Mouse (Mus musculus) limb, embryonic 14.5 days (tissue): Measurements from ENCODE around the gene Ccdc91. TPM values are rescaled to one million over a fixed set of nuclear protein-coding genes. Genes with fewer than 3 reads are reported as not detected.

ENCODE experiments used
- ATAC-seq: fragments of 200-750 bp; cut with Nextera tagmentation; 2 replicates; pipeline ENCODE4 v1.8.0; 2017; ENCODE audit warnings: low read depth, moderate number of reproducible peaks, moderate TSS enrichment; ENCODE audit not compliant: low FRiP score
- DNase-seq: peaks from one replicate; pipeline ENCODE4 v3.0.0-alpha.2; 2015; ENCODE audit warnings: low spot score
- H3K27ac ChIP-seq: fragments of 300-500 bp; sonication (generic); replicated peaks from 2 replicates; pipeline ENCODE4 v1.5.1; 2014; ENCODE audit warnings: low read depth, mild to moderate bottlenecking, low read length, moderate library complexity, mixed read lengths
- H3K27me3 ChIP-seq: fragments of 300-500 bp; sonication (generic); 2 replicates; pipeline ENCODE4 v1.6.1; 2014; ENCODE audit warnings: low read length, mixed read lengths; ENCODE audit not compliant: control insufficient read depth, insufficient read depth
- H3K36me3 ChIP-seq: fragments of 300-500 bp; sonication (generic); 2 replicates; pipeline ENCODE4 v1.6.1; 2014; ENCODE audit warnings: mild to moderate bottlenecking, low read length, moderate library complexity, mixed read lengths; ENCODE audit not compliant: control insufficient read depth, insufficient read depth
- H3K4me1 ChIP-seq: fragments of 300-500 bp; sonication (generic); 2 replicates; pipeline ENCODE4 v1.6.1; 2014; ENCODE audit warnings: antibody characterized with exemption, low read length, mixed read lengths; ENCODE audit not compliant: control insufficient read depth, insufficient read depth
- H3K4me2 ChIP-seq: fragments of 300-500 bp; sonication (generic); replicated peaks from 2 replicates; pipeline ENCODE4 v1.6.1; 2014; ENCODE audit warnings: low read depth, mild to moderate bottlenecking, low read length, moderate library complexity; ENCODE audit not compliant: severe bottlenecking
- H3K4me3 ChIP-seq: fragments of 300-500 bp; sonication (generic); replicated peaks from 2 replicates; pipeline ENCODE4 v1.5.1; 2014; ENCODE audit warnings: low read length
- H3K9ac ChIP-seq: fragments of 300-500 bp; sonication (generic); 2 replicates; pipeline ENCODE4 v1.6.1; 2014; ENCODE audit warnings: mild to moderate bottlenecking, low read depth, low read length, moderate library complexity; ENCODE audit not compliant: severe bottlenecking
- H3K9me3 ChIP-seq: fragments of 300-500 bp; sonication (generic); 2 replicates; pipeline ENCODE4 v1.6.1; 2016; ENCODE audit warnings: low read length; ENCODE audit not compliant: control insufficient read depth
- POLR2A ChIP-seq: fragments of 200-500 bp; IDR thresholded peaks from 2 replicates; pipeline ENCODE4 v1.8.0; 2012; ENCODE audit warnings: inconsistent platforms, mild to moderate bottlenecking, moderate library complexity, borderline replicate concordance; ENCODE audit not compliant: insufficient read depth, insufficient read length; ENCODE audit errors: extremely low read depth
- WGBS: fragments of 180-500 bp; shearing (Covaris S2); extraction: QIAGEN DNeasy Blood & Tissue Kit; methylation state at CpG from one replicate; pipeline ENCODE4 v1.1.7; 2014; 5-methylcytosine and 5-hydroxymethylcytosine counted together
- polyA plus RNA-seq, 2 experiments: library from polyadenylated mRNA; depleted of rRNA in 1 of 2; stranded (reverse) in 1 of 2; unstranded in 1 of 2; fragments of >200 nt; fragmentation: Nextera tagmentation in 1 of 2; extraction: Ambion mirVana in 1 of 2; gene quantifications; 2 replicates each; pipeline versions ENCODE4 v1.2.1 to v1.2.3; 2012 to 2014

Gene Ccdc91
- polyA plus RNA-seq, 2 experiments, result 16.5 to 21.0 TPM

GRCm38 (mm10) chr6:147539056-147539600, 63.5 kb downstream of the Ccdc91 start:
- Histone ChIP-seq H3K4me3 (no peak overlapping the region), H3K27me3 (no peaks in the 10 kb centered on the region), H3K27ac (no peak overlapping the region), H3K4me2 (no peak overlapping the region), H3K9me3 (no peaks in the 10 kb centered on the region), H3K9ac (no peak overlapping the region), H3K36me3 (no peaks in the 10 kb centered on the region), H3K4me1 (no peaks in the 10 kb centered on the region)
- DNase-seq, result no peak
- 61% methylated on average over 7 of the region's 7 CpGs for WGBS
- TF ChIP-seq POLR2A, result no peak
- ATAC-seq, result no peak

DNA sequence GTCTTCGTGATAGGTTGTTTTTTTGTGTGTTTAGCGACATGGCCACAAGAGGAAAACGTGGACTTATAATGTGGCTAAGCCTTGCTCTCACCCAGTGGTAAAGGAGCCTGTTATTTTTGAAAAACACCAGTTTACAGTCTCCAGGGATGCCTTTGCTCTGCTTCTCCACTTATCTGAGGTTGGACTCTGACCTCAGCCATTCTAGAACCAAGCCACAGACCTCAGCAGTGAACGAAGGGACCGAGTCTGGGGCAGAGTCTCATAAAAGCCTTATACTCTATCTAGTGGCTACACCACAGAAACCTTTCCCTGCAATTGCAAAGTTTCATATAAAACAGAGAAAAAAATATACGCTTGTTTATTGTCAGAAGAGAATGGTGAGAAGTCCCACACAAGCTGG, 65.3 kb downstream of the Ccdc91 start:
- Histone ChIP-seq H3K27me3 (no peaks in the 10 kb centered on the region), H3K4me1 (no peaks in the 10 kb centered on the region), H3K27ac (no peak overlapping the region), H3K36me3 (no peaks in the 10 kb centered on the region), H3K4me3 (no peak overlapping the region), H3K9me3 (no peaks in the 10 kb centered on the region), H3K4me2 (no peak overlapping the region), H3K9ac (no peak overlapping the region)
- WGBS, result 82% methylated on average over 6 of the region's 6 CpGs
- no peak for DNase-seq
- ATAC-seq, result no peak
- no peak for TF ChIP-seq POLR2A

GRCm38 (mm10) chr6:147555591-147555990, 80.0 kb downstream of the Ccdc91 start:
- Histone ChIP-seq H3K4me2 (no peak overlapping the region), H3K4me1 (no peaks in the 10 kb centered on the region), H3K27me3 (no peaks in the 10 kb centered on the region), H3K9me3 (no peaks in the 10 kb centered on the region), H3K36me3 (no peaks in the 10 kb centered on the region), H3K4me3 (no peak overlapping the region), H3K9ac (no peak overlapping the region), H3K27ac (no peak overlapping the region)
- DNase-seq (no peak), ATAC-seq (no peak)
- 64% methylated on average over 6 of the region's 6 CpGs for WGBS
- no peak for TF ChIP-seq POLR2A

DNA sequence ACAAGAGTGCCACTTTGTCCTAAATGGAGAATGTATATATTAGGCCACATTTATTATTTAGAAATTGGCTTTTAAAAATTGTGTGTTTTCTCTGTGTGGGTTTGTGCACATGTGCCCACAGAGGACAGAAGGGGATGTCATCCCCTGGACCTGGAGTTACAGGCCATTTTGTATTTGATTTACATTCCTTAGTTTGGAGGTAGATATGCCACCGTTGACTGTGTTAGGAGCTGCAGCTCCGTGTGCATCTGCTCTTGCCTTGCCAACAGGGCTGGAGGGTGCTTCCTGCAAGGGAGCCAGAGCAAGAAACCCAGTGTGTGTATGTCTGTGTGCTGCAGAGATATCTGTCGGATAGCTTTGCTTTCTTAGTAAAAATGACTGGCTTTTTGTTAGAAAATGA, 83.7 kb downstream of the Ccdc91 start:
- WGBS, result 77% methylated on average over 3 of the region's 3 CpGs
- ATAC-seq, result no peak
- no peaks in the 10 kb centered on the region for H3K9me3 ChIP-seq
- no peak overlapping the region for H3K27ac ChIP-seq
- H3K9ac ChIP-seq, result no peak overlapping the region
- no peaks in the 10 kb centered on the region for H3K27me3 ChIP-seq
- H3K36me3 ChIP-seq, result no peaks in the 10 kb centered on the region
- H3K4me2 ChIP-seq, result no peak overlapping the region
- H3K4me3 ChIP-seq, result no peak overlapping the region
- H3K4me1 ChIP-seq, result no peaks in the 10 kb centered on the region
- TF ChIP-seq POLR2A, result no peak
- DNase-seq, result no peak

DNA sequence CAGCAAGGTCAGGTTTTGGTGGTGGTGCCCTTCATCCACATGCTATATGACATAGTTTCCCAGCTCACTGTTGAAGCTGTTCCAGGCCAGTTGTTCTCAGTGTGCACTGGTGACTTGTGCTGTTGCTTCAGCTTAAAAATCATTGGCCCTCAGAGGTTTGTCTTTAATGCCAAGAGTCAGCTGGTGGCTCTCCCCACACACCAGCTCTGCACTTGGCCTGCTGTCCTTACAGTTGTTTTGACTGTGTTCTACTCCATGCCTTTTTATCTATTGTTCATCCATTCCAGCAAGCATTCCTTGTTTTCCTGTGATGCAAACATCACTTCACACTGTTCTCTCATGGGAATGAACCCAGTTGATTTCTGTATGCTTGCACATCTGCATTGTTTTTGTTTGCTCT, 84.8 kb downstream of the Ccdc91 start:
- no peak overlapping the region for H3K4me3 ChIP-seq
- no peaks in the 10 kb centered on the region for H3K36me3 ChIP-seq
- no peak overlapping the region for H3K27ac ChIP-seq
- ATAC-seq (no peak), DNase-seq (no peak)
- TF ChIP-seq POLR2A, result no peak
- H3K9me3 ChIP-seq, result no peaks in the 10 kb centered on the region
- no peak overlapping the region for H3K4me2 ChIP-seq
- no peak overlapping the region for H3K9ac ChIP-seq
- H3K27me3 ChIP-seq, result no peaks in the 10 kb centered on the region
- no peaks in the 10 kb centered on the region for H3K4me1 ChIP-seq

- Histone ChIP-seq H3K27me3 (no peaks in the 10 kb centered on the region), H3K9me3 (no peaks in the 10 kb centered on the region), H3K4me2 (no peak overlapping the region), H3K4me1 (no peaks in the 10 kb centered on the region), H3K27ac (no peak overlapping the region), H3K9ac (no peak overlapping the region), H3K4me3 (no peak overlapping the region), H3K36me3 (no peaks in the 10 kb centered on the region)
- no peak for TF ChIP-seq POLR2A
- ATAC-seq, result no peak
- DNase-seq, result no peak
- 79% methylated on average over 5 of the region's 5 CpGs for WGBS
Observed at GRCm38 (mm10) chr6:147569246-147569645, 93.6 kb downstream of the Ccdc91 start.
